Mouse (Mus musculus): ENCODE data around the gene Paqr3. TPM values are rescaled to one million over a fixed set of nuclear protein-coding genes. Genes with fewer than 3 reads are reported as not detected.
A peak's percentile ranks its signal among the peaks of the same experiment; 100 is the strongest.

Paqr3 gene
- total and polyA plus RNA-seq, 3 experiments: 3.4 to 6.1 (median 4.2) TPM

GRCm38 (mm10) chr5:97125459-97125970 lies 14.1 kb upstream of the Paqr3 start:
- in situ Hi-C loops (cut with MboI; ENCODE audit: low pct_ligation_motif_present, low pct_unique_long_range_greater_than_20kb, low sequenced_read_pairs) (loop anchor here (25.0 kb wide), 1 partner anchor 437 kb away; no protein-coding TSS in a partner anchor), dilution Hi-C loops (cut with MboI; ENCODE audit: extremely low pct_ligation_motif_present, extremely low pct_unique_long_range_greater_than_20kb, low sequenced_read_pairs) (no loop called here)
- Histone ChIP-seq H3K27ac (ENCODE audit: insufficient read depth, low read depth) (no peak overlapping the region), H3K9ac (ENCODE audit: insufficient read depth, low read depth) (no peak overlapping the region), H3K4me2 (ENCODE audit: insufficient read depth, low read depth, poor library complexity, severe bottlenecking) (no peak overlapping the region), H3K27me3 (replicated peaks) (no peaks in the 10 kb centered on the region), H3K36me3 (replicated peaks in 1 of 2; ENCODE audit: control insufficient read depth in 1 of 2, insufficient read depth in 1 of 2, low read length in 1 of 2) (no peaks in the 10 kb centered on the region), H3K4me1 (ENCODE audit: control insufficient read depth in 1 of 2, insufficient read depth in 2 of 2) (peaks cover 2 to 4% of the 10 kb centered on the region in 2 experiments; a peak in 2 of 4 replicates), H3K4me3 (replicated peaks in 1 of 3; ENCODE audit: low read depth in 2 of 3, low read length in 2 of 3, poor library complexity in 1 of 3) (no peak overlapping the region), H3K79me2 (replicated peaks; ENCODE audit: control insufficient read depth, extremely low read depth, insufficient read depth, poor library complexity, severe bottlenecking) (no peaks in the 10 kb centered on the region), H3K9me3 (replicated peaks; ENCODE audit: low read length) (no peaks in the 10 kb centered on the region)
- TF ChIP-seq NELFE (IDR thresholded peaks at IDR 0.05; ENCODE audit: low read depth, low read length) (no peak), IRF4 (IDR thresholded peaks at IDR 0.05; ENCODE audit: low read depth, low read length) (no peak), ZNF384 (IDR thresholded peaks at IDR 0.05; ENCODE audit: low read depth, low read length) (no peak), MAFK (IDR thresholded peaks at IDR 0.05; ENCODE audit: insufficient replicate concordance, low read length) (no peak), GABPA (IDR thresholded peaks at IDR 0.05; ENCODE audit: insufficient replicate concordance, low read depth, low read length) (no peak), BHLHE40 (IDR thresholded peaks at IDR 0.05; ENCODE audit: low read depth, low read length) (no peak), MYC (IDR thresholded peaks at IDR 0.05; ENCODE audit: low read depth, low read length) (no peak)
- no peak for DNase-seq (ENCODE audit: extremely low read depth)

- Histone ChIP-seq H3K27ac (ENCODE audit: insufficient read depth, low read depth) (no peak overlapping the region), H3K4me3 (replicated peaks in 1 of 3; ENCODE audit: low read depth in 2 of 3, low read length in 2 of 3, poor library complexity in 1 of 3) (no peak overlapping the region), H3K9me3 (replicated peaks; ENCODE audit: low read length) (no peaks in the 10 kb centered on the region), H3K4me2 (ENCODE audit: insufficient read depth, low read depth, poor library complexity, severe bottlenecking) (no peak overlapping the region), H3K4me1 (ENCODE audit: control insufficient read depth in 1 of 2, insufficient read depth in 2 of 2) (peaks cover 2 to 4% of the 10 kb centered on the region in 2 experiments; a peak in 2 of 4 replicates), H3K36me3 (replicated peaks in 1 of 2; ENCODE audit: control insufficient read depth in 1 of 2, insufficient read depth in 1 of 2, low read length in 1 of 2) (no peaks in the 10 kb centered on the region), H3K27me3 (replicated peaks) (no peaks in the 10 kb centered on the region), H3K79me2 (replicated peaks; ENCODE audit: control insufficient read depth, extremely low read depth, insufficient read depth, poor library complexity, severe bottlenecking) (no peaks in the 10 kb centered on the region), H3K9ac (ENCODE audit: insufficient read depth, low read depth) (no peak overlapping the region)
- dilution Hi-C loops (cut with MboI; ENCODE audit: extremely low pct_ligation_motif_present, extremely low pct_unique_long_range_greater_than_20kb, low sequenced_read_pairs) (no loop called here), in situ Hi-C loops (cut with MboI; ENCODE audit: low pct_ligation_motif_present, low pct_unique_long_range_greater_than_20kb, low sequenced_read_pairs) (loop anchor here (25.0 kb wide), 1 partner anchor 437 kb away; no protein-coding TSS in a partner anchor)
- no peak for DNase-seq (ENCODE audit: extremely low read depth)
- TF ChIP-seq IRF4 (IDR thresholded peaks at IDR 0.05; ENCODE audit: low read depth, low read length): no peak
- no peak for TF ChIP-seq MAZ (IDR thresholded peaks at IDR 0.05; ENCODE audit: low read depth, low read length)
- no peak for TF ChIP-seq ELF1 (IDR thresholded peaks at IDR 0.05; ENCODE audit: low read depth, low read length)
- peak; percentile 78 for TF ChIP-seq MAX (IDR thresholded peaks at IDR 0.05; ENCODE audit: low read length)
- 0 out of 2 replicates have a peak, but pooled peaks have one; percentile 20 for TF ChIP-seq BHLHE40 (IDR thresholded peaks at IDR 0.05; ENCODE audit: low read depth, low read length)
- TF ChIP-seq MXI1 (IDR thresholded peaks at IDR 0.05; ENCODE audit: low read depth, low read length): no peak
These were observed 13.6 kb upstream of the Paqr3 start for GRCm38 (mm10) chr5:97124977-97125376.

GRCm38 (mm10) chr5:97110697-97111096 lies 699 bp downstream of the Paqr3 start:
- Histone ChIP-seq H3K27me3 (replicated peaks) (peaks cover 2% of the 10 kb centered on the region), H3K27ac (ENCODE audit: insufficient read depth, low read depth) (no peak overlapping the region), H3K36me3 (replicated peaks in 1 of 2; ENCODE audit: control insufficient read depth in 1 of 2, insufficient read depth in 1 of 2, low read length in 1 of 2) (peaks cover 10 to 18% of the 10 kb centered on the region in 2 experiments), H3K4me1 (ENCODE audit: control insufficient read depth in 1 of 2, insufficient read depth in 2 of 2) (peaks cover 3 to 11% of the 10 kb centered on the region in 2 experiments; a peak in 3 of 4 replicates), H3K9me3 (replicated peaks; ENCODE audit: low read length) (no peaks in the 10 kb centered on the region), H3K4me3 (replicated peaks in 1 of 3; ENCODE audit: low read depth in 2 of 3, low read length in 2 of 3, poor library complexity in 1 of 3) (peak overlapping the region; percentile 60 to 80 (median 71)), H3K4me2 (ENCODE audit: insufficient read depth, low read depth, poor library complexity, severe bottlenecking) (peak overlapping the region; percentile 78), H3K9ac (ENCODE audit: insufficient read depth, low read depth) (peak overlapping the region; percentile 65), H3K79me2 (replicated peaks; ENCODE audit: control insufficient read depth, extremely low read depth, insufficient read depth, poor library complexity, severe bottlenecking) (no peaks in the 10 kb centered on the region)
- no peak for TF ChIP-seq SIN3A (IDR thresholded peaks at IDR 0.05; ENCODE audit: low read length)
- TF ChIP-seq ZNF384 (IDR thresholded peaks at IDR 0.05; ENCODE audit: low read depth, low read length): no peak
- TF ChIP-seq ETS1 (conservative IDR thresholded peaks at IDR 0.05; ENCODE audit: low read depth, low read length): no peak
- no peak for TF ChIP-seq RAD21 (IDR thresholded peaks at IDR 0.05; ENCODE audit: low read depth, low read length)
- no peak for TF ChIP-seq ZKSCAN1 (IDR thresholded peaks at IDR 0.05; ENCODE audit: borderline replicate concordance, low read depth, low read length)
- TF ChIP-seq RCOR1 (conservative IDR thresholded peaks at IDR 0.05; ENCODE audit: low read depth, low read length): no peak
- no peak for TF ChIP-seq CHD1 (IDR thresholded peaks at IDR 0.05; ENCODE audit: low read depth, low read length)
- no peak for TF ChIP-seq POLR2AphosphoS2 (IDR thresholded peaks at IDR 0.05; ENCODE audit: low read depth, low read length)
- no peak for TF ChIP-seq MAZ (IDR thresholded peaks at IDR 0.05; ENCODE audit: low read depth, low read length)
- TF ChIP-seq MEF2A (IDR thresholded peaks at IDR 0.05; ENCODE audit: borderline replicate concordance, low read depth, low read length): no peak
- TF ChIP-seq NELFE (IDR thresholded peaks at IDR 0.05; ENCODE audit: low read depth, low read length): no peak
- TF ChIP-seq MXI1 (IDR thresholded peaks at IDR 0.05; ENCODE audit: low read depth, low read length): no peak
- no peak for TF ChIP-seq ZC3H11A (IDR thresholded peaks at IDR 0.05; ENCODE audit: low read depth, low read length)
- TF ChIP-seq ZMIZ1 (IDR thresholded peaks at IDR 0.05; ENCODE audit: low read depth, low read length): no peak
- TF ChIP-seq POLR2A (IDR thresholded peaks at IDR 0.05; ENCODE audit: low read depth, low read length): no peak
- no peak for TF ChIP-seq SMC3 (IDR thresholded peaks at IDR 0.05; ENCODE audit: low read depth, low read length)
- no peak for TF ChIP-seq TCF12 (IDR thresholded peaks at IDR 0.05; ENCODE audit: low read depth, low read length)
- no peak for TF ChIP-seq BHLHE40 (IDR thresholded peaks at IDR 0.05; ENCODE audit: low read depth, low read length)
- dilution Hi-C loops (cut with MboI; ENCODE audit: extremely low pct_ligation_motif_present, extremely low pct_unique_long_range_greater_than_20kb, low sequenced_read_pairs): no loop called here
- in situ Hi-C loops (cut with MboI; ENCODE audit: low pct_ligation_motif_present, low pct_unique_long_range_greater_than_20kb, low sequenced_read_pairs): no loop called here
- DNase-seq (ENCODE audit: extremely low read depth): peak; percentile 2

All from CH12.LX (cell line).